ENCODE assay signal across 38 mouse cellular contexts in genomic region chr6:95296025-95296424, GRCm38 (mm10). TPM values are rescaled to one million over a fixed set of nuclear protein-coding genes. Genes with fewer than 3 reads are reported as not detected.
"Had no signal": no experiment of that assay in that cellular context is flagged by ENCODE, and none has a peak within 500 bp of the region (broad histone marks: within the 10 kb centered on the region; RNA-seq: fewer than 3 reads in every experiment).

No protein-coding gene starts in this region.

- H3K36me3 ChIP-seq: embryonic facial prominence, embryonic 10.5 days; embryonic facial prominence, embryonic 12.5 days; embryonic facial prominence, embryonic 13.5 days; embryonic facial prominence, embryonic 15.5 days; forebrain, embryonic 10.5 days; forebrain, embryonic 12.5 days; forebrain, embryonic 15.5 days had no signal

- H3K4me3 ChIP-seq: embryonic facial prominence, embryonic 10.5 days; embryonic facial prominence, embryonic 12.5 days; embryonic facial prominence, embryonic 13.5 days; embryonic facial prominence, embryonic 15.5 days; erythroblast, embryonic 14.5 days; forebrain, embryonic 10.5 days; forebrain, embryonic 12.5 days; forebrain, embryonic 15.5 days; gastrocnemius, adult 2 months; heart, adult 2 months had no signal

- ATAC-seq: forebrain, embryonic 14.5 days; forebrain, embryonic 15.5 days; forebrain, embryonic 16.5 days; forebrain, postnatal 0 days had no signal

- H3K27me3 ChIP-seq: embryonic facial prominence, embryonic 12.5 days; embryonic facial prominence, embryonic 13.5 days; embryonic facial prominence, embryonic 15.5 days; forebrain, embryonic 12.5 days; forebrain, embryonic 15.5 days had no signal

- H3K27ac ChIP-seq: embryonic facial prominence, embryonic 10.5 days; embryonic facial prominence, embryonic 12.5 days; embryonic facial prominence, embryonic 13.5 days; embryonic facial prominence, embryonic 15.5 days; forebrain, embryonic 10.5 days; forebrain, embryonic 12.5 days; forebrain, embryonic 15.5 days; gastrocnemius, adult 2 months; heart, adult 2 months had no signal

- H3K9me3 ChIP-seq: embryonic facial prominence, embryonic 10.5 days; embryonic facial prominence, embryonic 12.5 days; embryonic facial prominence, embryonic 13.5 days; embryonic facial prominence, embryonic 15.5 days; forebrain, embryonic 10.5 days; forebrain, embryonic 12.5 days; forebrain, embryonic 15.5 days had no signal

- DNase-seq: cerebellum, adult 9-10 months; cerebellum, adult 9-11 months; cerebellum, postnatal 10 days; cerebellum, postnatal 14 days; cerebellum, postnatal 25 days; cerebellum, postnatal 36 days; embryo, embryonic 11 days; forebrain, postnatal 0 days; gastrocnemius, adult 2 months; gastrocnemius, postnatal 10 days; gastrocnemius, postnatal 14 days; gastrocnemius, postnatal 25 days; gastrocnemius, postnatal 36 days; heart, adult 11 months; heart, adult 18-20 months; heart, adult 2 months had no signal

- H3K9ac ChIP-seq: embryonic facial prominence, embryonic 12.5 days; embryonic facial prominence, embryonic 13.5 days; embryonic facial prominence, embryonic 15.5 days; forebrain, embryonic 12.5 days; forebrain, embryonic 15.5 days; forebrain, postnatal 0 days had no signal

- H3K4me2 ChIP-seq: embryonic facial prominence, embryonic 12.5 days; embryonic facial prominence, embryonic 13.5 days; embryonic facial prominence, embryonic 15.5 days; forebrain, embryonic 12.5 days; forebrain, embryonic 15.5 days had no signal

- H3K4me1 ChIP-seq: embryonic facial prominence, embryonic 10.5 days; embryonic facial prominence, embryonic 12.5 days; embryonic facial prominence, embryonic 13.5 days; embryonic facial prominence, embryonic 15.5 days; forebrain, embryonic 12.5 days; forebrain, embryonic 15.5 days had no signal

RNA-seq across cellular contexts. Expression of gene Gm10234, which starts 25.9 kb away (rescaled TPM):
- total RNA-seq: common myeloid progenitor, adult 5-6 weeks; forebrain, postnatal 0 days; gastrocnemius, adult 18-20 months; gastrocnemius, adult 2 months; gastrocnemius, adult 8-10 months; gastrocnemius, postnatal 10 days; gastrocnemius, postnatal 14 days; gastrocnemius, postnatal 25 days; gastrocnemius, postnatal 36 days; gastrocnemius, postnatal 4 days; granulocyte monocyte progenitor cell, adult 5-6 weeks; heart, adult 18-20 months; heart, adult 2 months; heart, adult 8-10 months had no signal
- polyA plus RNA-seq: cortical plate, adult 2 months; embryonic facial prominence, embryonic 10.5 days; embryonic facial prominence, embryonic 11.5 days; embryonic facial prominence, embryonic 12.5 days; embryonic facial prominence, embryonic 13.5 days; embryonic facial prominence, embryonic 14.5 days; embryonic facial prominence, embryonic 15.5 days; erythroblast, embryonic 14.5 days; forebrain, embryonic 10.5 days; forebrain, embryonic 11.5 days; forebrain, embryonic 12.5 days; forebrain, embryonic 14.5 days; forebrain, embryonic 15.5 days; forebrain, embryonic 16.5 days; forebrain, postnatal 0 days; frontal cortex, adult 2 months; gonadal fat pad, adult 2 months; heart, adult 2 months had no signal
